9 mouse cellular contexts compared by ENCODE assay signal in genomic region chr3:84061523-84062453, GRCm38 (mm10). TPM values are rescaled to one million over a fixed set of nuclear protein-coding genes. Genes with fewer than 3 reads are reported as not detected.
A peak's percentile ranks its signal among the peaks of the same experiment; 100 is the strongest.
DNase-seq lines count a peak whose midpoint lies in the region; ATAC-seq and TF ChIP-seq lines count a peak whose summit lies in the region.
"Had no signal": no experiment of that assay in that cellular context is flagged by ENCODE, and none has a peak within 500 bp of the region (broad histone marks: within the 10 kb centered on the region; RNA-seq: fewer than 3 reads in every experiment).

No protein-coding gene starts in this region.

- ATAC-seq in intestine, embryonic 15.5 days, result 0 out of 2 replicates have a peak, but pooled peaks have one; percentile 41
- no peak for ATAC-seq in intestine, postnatal 0 days
- ATAC-seq: midbrain, embryonic 13.5 days had no signal

- H3K9ac ChIP-seq in intestine, embryonic 15.5 days, result no peak overlapping the region
- H3K9ac ChIP-seq in intestine, postnatal 0 days (ENCODE audit: low read depth, low read length), result no peak overlapping the region
- H3K9ac ChIP-seq: midbrain, embryonic 13.5 days had no signal

- H3K36me3 ChIP-seq in intestine, embryonic 15.5 days, result no peaks in the 10 kb centered on the region
- H3K36me3 ChIP-seq in intestine, postnatal 0 days (ENCODE audit: control insufficient read depth, insufficient read depth), result no peaks in the 10 kb centered on the region
- H3K36me3 ChIP-seq in heart, embryonic 10.5 days, result no peaks in the 10 kb centered on the region
- no peaks in the 10 kb centered on the region for H3K36me3 ChIP-seq in megakaryocyte, embryonic 14.5 days (replicated peaks; ENCODE audit: low read length)
- H3K36me3 ChIP-seq: midbrain, embryonic 13.5 days had no signal

- TF ChIP-seq CTCF in intestine, postnatal 0 days (IDR thresholded peaks at IDR 0.05; ENCODE audit: low read depth), result no peak

- H3K27me3 ChIP-seq in intestine, embryonic 15.5 days (replicated peaks), result no peaks in the 10 kb centered on the region
- no peaks in the 10 kb centered on the region for H3K27me3 ChIP-seq in intestine, postnatal 0 days (replicated peaks; ENCODE audit: control insufficient read depth, insufficient read depth, low read length)
- no peaks in the 10 kb centered on the region for H3K27me3 ChIP-seq in heart, embryonic 10.5 days (ENCODE audit: insufficient read depth, poor library complexity, severe bottlenecking)
- no peaks in the 10 kb centered on the region for H3K27me3 ChIP-seq in megakaryocyte, embryonic 14.5 days (replicated peaks)
- H3K27me3 ChIP-seq: midbrain, embryonic 13.5 days had no signal

- no peak overlapping the region for H3K27ac ChIP-seq in intestine, embryonic 15.5 days
- no peak overlapping the region for H3K27ac ChIP-seq in intestine, postnatal 0 days (ENCODE audit: low read depth, low read length)
- peak overlapping the region; percentile 74 for H3K27ac ChIP-seq in heart, embryonic 10.5 days
- H3K27ac ChIP-seq: midbrain, embryonic 13.5 days had no signal

- no peak overlapping the region for H3K4me2 ChIP-seq in intestine, embryonic 15.5 days (replicated peaks)
- H3K4me2 ChIP-seq in intestine, postnatal 0 days (replicated peaks; ENCODE audit: low read depth), result no peak overlapping the region
- H3K4me2 ChIP-seq: midbrain, embryonic 13.5 days had no signal

- H3K4me3 ChIP-seq in intestine, embryonic 15.5 days (replicated peaks), result no peak overlapping the region
- no peak overlapping the region for H3K4me3 ChIP-seq in intestine, postnatal 0 days (ENCODE audit: low read depth, low read length)
- no peak overlapping the region for H3K4me3 ChIP-seq in heart, embryonic 10.5 days
- peak overlapping the region; percentile 76 for H3K4me3 ChIP-seq in megakaryocyte, embryonic 14.5 days (replicated peaks)
- H3K4me3 ChIP-seq: midbrain, embryonic 13.5 days had no signal

- H3K9me3 ChIP-seq in intestine, embryonic 15.5 days, result no peaks in the 10 kb centered on the region
- no peaks in the 10 kb centered on the region for H3K9me3 ChIP-seq in intestine, postnatal 0 days (ENCODE audit: control insufficient read depth)
- no peaks in the 10 kb centered on the region for H3K9me3 ChIP-seq in heart, embryonic 10.5 days
- peaks cover 21% of the 10 kb centered on the region for H3K9me3 ChIP-seq in megakaryocyte, embryonic 14.5 days
- H3K9me3 ChIP-seq: midbrain, embryonic 13.5 days had no signal

- no peaks in the 10 kb centered on the region; the same call in 1 of the 2 replicates for H3K4me1 ChIP-seq in intestine, embryonic 15.5 days (replicated peaks)
- no peaks in the 10 kb centered on the region for H3K4me1 ChIP-seq in intestine, postnatal 0 days (replicated peaks; ENCODE audit: control insufficient read depth, insufficient read depth, low read length)
- peaks cover 18% of the 10 kb centered on the region for H3K4me1 ChIP-seq in heart, embryonic 10.5 days
- peaks cover 23% of the 10 kb centered on the region for H3K4me1 ChIP-seq in megakaryocyte, embryonic 14.5 days

- DNase-seq in adrenal gland, postnatal 25 days, result peak; percentile 24
- DNase-seq in heart, embryonic 10.5 days (ENCODE audit: low spot score), result no peak
- DNase-seq in left cerebral cortex, postnatal 10 days (ENCODE audit: extremely low spot score in 1 of 2, low spot score in 2 of 2), result no peak
- DNase-seq in urinary bladder, adult 18-20 months (ENCODE audit: low spot score in 2 of 2), result no peak
- DNase-seq in layer of hippocampus, adult 11-12 months (ENCODE audit: low spot score), result no peak

- WGBS in intestine, embryonic 15.5 days, result 64% methylated on average over 13 of the region's 13 CpGs
- WGBS in intestine, postnatal 0 days, result 46% methylated on average over 13 of the region's 13 CpGs
- WGBS in heart, embryonic 10.5 days, result 69% methylated on average over 13 of the region's 13 CpGs

- intact Hi-C loops in left cerebral cortex, postnatal 10 days (cut with DNase I), result no loop called here

RNA-seq across cellular contexts. Expression of gene Tmem131l, which starts 21.8 kb away (rescaled TPM):
- polyA plus RNA-seq in intestine, embryonic 15.5 days (2015; fragmentation: Nextera tagmentation; extraction: Ambion mirVana), result 26.1 and 32.0 TPM in 2 replicates
- 7.5 and 9.6 TPM in 2 replicates for polyA plus RNA-seq in intestine, postnatal 0 days (2015; fragmentation: Nextera tagmentation; extraction: Ambion mirVana)
- total RNA-seq in adrenal gland, postnatal 25 days (2021), result 48.2 and 56.9 TPM in 2 replicates
- 25.9 and 39.6 TPM in 2 replicates for polyA plus RNA-seq in heart, embryonic 10.5 days (2016; fragmentation: Nextera tagmentation; extraction: Ambion mirVana)
- 24.6 and 75.9 TPM in 2 replicates for polyA plus RNA-seq in megakaryocyte, embryonic 14.5 days (2012; ENCODE audit: insufficient read depth, low replicate concordance)
- total RNA-seq in left cerebral cortex, postnatal 10 days (2021), result 10 to 100 TPM; 34.6 to 40.3 TPM
